Mouse (Mus musculus): ENCODE measurements around the gene Xrcc1. TPM values are rescaled to one million over a fixed set of nuclear protein-coding genes. Genes with fewer than 3 reads are reported as not detected.

Xrcc1 gene
- polyA plus RNA-seq, 1 experiment from 2014 or later, result 71.4 TPM

DNA sequence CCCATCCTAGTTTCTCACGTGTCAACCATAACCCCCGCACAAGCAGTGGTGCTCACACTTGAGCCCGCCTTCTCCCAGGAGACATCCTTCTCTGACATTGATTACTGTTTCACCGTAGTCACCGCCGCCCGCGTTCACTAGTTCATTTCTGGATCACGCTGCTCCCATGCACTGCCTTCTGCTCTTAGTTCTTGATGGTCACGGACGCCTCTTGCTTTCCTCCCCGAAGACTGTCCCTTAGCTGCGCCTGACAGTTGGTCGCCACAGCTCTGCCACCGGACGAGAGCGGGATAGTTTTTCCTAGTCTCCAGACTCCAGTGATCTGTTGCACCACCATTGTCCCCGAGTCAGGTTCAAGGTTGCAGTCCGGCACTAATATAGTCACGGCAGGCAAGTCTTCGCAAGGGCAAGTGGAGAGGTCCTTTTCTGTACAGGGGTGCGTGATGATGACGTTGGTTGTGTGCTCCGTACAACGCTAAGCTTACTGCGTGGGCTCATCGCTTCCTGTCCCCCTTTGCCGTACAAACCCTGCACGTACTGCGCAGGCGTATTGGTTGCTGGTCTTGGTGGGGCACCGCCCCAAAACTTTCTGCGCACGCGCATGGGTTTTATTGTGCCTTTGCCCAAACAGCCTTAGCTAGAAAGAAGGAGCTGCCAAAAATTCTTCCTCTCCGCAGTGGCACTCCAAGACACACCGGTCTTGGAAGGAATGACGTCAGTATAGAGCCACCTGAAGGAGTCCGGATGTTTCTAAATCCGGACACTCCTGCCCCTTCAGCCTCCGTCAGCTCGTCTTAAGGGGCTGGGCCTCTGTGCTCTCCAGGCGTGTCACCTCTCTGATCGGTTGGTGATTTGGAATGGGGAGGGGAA lies 15.8 kb upstream of the Xrcc1 start, which contains the start of gene Irgq:
Gene Irgq (plus strand): TSS at position 628 of the 870 bp plus-strand sequence.
- Histone ChIP-seq H3K9ac (replicated peaks) (peak within 1 kb of the TSS; percentile 93), H3K27me3 (peaks cover 11% of the 10 kb centered on the region), H3K36me3 (peaks cover 23% of the 10 kb centered on the region), H3K4me1 (replicated peaks) (peaks cover 44% of the 10 kb centered on the region), H3K27ac (peak within 1 kb of the TSS; percentile 87), H3K9me3 (no peaks in the 10 kb centered on the region), H3K4me2 (replicated peaks) (peak within 1 kb of the TSS; percentile 86), H3K4me3 (replicated peaks) (peak within 1 kb of the TSS; percentile 62)
- peak; percentile 94 for ATAC-seq
- under 1% methylated on average over 44 of the region's 44 CpGs for WGBS

DNA sequence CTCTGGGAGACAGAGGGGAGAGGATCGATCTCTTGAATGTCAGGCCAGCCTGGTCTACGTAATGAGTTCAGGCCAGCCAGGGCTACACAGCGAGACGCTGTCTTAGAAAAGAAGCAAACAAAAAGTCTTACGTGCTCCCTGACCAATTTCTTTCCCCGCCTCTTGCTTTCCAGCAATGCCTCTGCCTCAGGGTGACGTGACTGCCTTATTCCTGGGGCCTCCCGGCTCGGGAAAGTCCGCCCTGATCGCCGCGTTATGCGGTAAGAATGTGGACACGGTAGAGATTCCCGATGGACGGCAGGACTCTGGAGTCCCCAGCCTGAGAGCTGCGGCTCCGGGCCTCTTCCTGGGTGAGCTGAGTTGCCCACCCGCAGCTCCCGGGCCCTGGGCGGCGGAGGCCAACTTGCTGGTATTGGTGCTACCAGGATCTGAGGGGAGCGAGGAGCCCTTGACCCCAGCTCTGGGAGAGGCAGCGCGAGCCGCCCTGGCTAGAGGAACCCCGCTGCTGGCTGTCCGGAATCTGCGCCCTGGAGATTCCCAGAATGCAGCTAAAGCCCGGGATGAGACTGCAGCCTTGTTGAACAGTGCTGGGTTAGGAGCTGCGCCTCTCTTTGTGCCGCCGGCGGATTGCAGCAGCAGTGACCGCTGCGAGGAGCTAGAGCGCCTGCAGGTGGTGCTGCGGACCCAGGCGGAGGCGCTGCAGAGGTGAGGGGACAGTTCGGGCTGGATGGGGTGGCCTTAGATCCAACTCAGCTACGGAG lies 14.7 kb upstream of the Xrcc1 start:
- ATAC-seq, result peak; percentile 59
- Histone ChIP-seq H3K36me3 (peaks cover 34% of the 10 kb centered on the region), H3K27me3 (peaks cover 11% of the 10 kb centered on the region), H3K4me3 (replicated peaks) (peak overlapping the region; percentile 62), H3K9me3 (no peaks in the 10 kb centered on the region), H3K4me1 (replicated peaks) (peaks cover 44% of the 10 kb centered on the region), H3K4me2 (replicated peaks) (peak overlapping the region; percentile 86), H3K27ac (peak overlapping the region; percentile 82), H3K9ac (replicated peaks) (peak overlapping the region; percentile 93)
- under 1% methylated on average over 43 of the region's 43 CpGs for WGBS

DNA sequence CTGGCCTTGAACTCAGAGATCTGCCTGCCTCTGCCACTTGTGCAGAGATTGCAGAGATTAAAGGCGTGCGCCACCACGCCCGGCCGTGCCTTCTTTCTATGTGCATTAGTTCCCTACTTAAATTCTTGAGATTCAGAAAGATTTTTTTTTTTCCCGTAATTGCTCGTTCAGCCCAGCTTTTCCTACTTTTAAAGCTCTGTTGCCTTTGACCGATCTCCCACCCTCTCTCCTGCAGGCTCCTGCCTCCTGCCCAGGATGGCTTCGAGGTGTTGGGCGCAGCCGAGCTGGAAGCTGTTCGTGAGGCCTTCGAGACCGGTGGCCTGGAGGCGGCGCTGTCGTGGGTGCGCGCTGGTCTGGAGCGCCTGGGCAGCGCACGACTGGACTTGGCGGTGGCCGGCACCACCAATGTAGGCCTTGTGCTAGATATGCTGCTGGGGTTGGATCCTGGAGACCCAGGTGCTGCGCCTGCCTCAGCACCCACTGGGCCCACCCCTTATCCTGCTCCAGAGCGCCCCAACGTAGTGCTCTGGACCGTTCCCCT lies 13.0 kb upstream of the Xrcc1 start:
- H3K9me3 ChIP-seq, result no peaks in the 10 kb centered on the region
- no peak for ATAC-seq
- WGBS, result 59% methylated on average over 28 of the region's 28 CpGs
- peak overlapping the region; percentile 14 for H3K4me3 ChIP-seq (replicated peaks)
- H3K9ac ChIP-seq (replicated peaks), result peak overlapping the region; percentile 59; the same call in 1 of the 2 replicates
- H3K4me2 ChIP-seq (replicated peaks), result peak overlapping the region; percentile 42
- H3K36me3 ChIP-seq, result peaks cover 36% of the 10 kb centered on the region
- H3K27ac ChIP-seq, result no peak overlapping the region
- H3K4me1 ChIP-seq (replicated peaks), result peaks cover 49% of the 10 kb centered on the region
- peaks cover 11% of the 10 kb centered on the region for H3K27me3 ChIP-seq

DNA sequence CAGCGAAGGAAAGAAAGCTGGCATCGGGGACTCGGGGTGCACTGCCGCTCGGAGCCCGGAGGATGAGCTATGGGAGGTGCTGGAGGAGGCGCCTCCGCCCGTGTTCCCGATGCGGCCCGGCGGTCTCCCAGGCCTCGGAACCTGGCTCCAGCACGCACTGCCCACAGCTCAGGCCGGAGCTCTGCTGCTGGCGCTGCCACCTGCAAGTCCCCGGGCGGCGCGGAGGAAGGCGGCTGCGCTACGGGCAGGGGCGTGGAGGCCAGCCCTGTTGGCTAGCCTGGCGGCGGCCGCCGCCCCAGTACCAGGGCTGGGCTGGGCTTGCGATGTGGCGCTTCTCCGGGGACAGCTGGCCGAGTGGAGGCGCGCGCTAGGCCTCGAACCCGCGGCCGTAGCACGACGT lies 12.3 kb upstream of the Xrcc1 start:
- H3K4me3 ChIP-seq (replicated peaks), result peak overlapping the region; percentile 14
- no peak for ATAC-seq
- no peak overlapping the region for H3K27ac ChIP-seq
- peaks cover 53% of the 10 kb centered on the region for H3K4me1 ChIP-seq (replicated peaks)
- peaks cover 11% of the 10 kb centered on the region for H3K27me3 ChIP-seq
- H3K36me3 ChIP-seq, result peaks cover 39% of the 10 kb centered on the region
- H3K9ac ChIP-seq (replicated peaks), result peak overlapping the region; percentile 59
- H3K9me3 ChIP-seq, result no peaks in the 10 kb centered on the region
- H3K4me2 ChIP-seq (replicated peaks), result peak overlapping the region; percentile 42
- 26% methylated on average over 36 of the region's 42 CpGs for WGBS

DNA sequence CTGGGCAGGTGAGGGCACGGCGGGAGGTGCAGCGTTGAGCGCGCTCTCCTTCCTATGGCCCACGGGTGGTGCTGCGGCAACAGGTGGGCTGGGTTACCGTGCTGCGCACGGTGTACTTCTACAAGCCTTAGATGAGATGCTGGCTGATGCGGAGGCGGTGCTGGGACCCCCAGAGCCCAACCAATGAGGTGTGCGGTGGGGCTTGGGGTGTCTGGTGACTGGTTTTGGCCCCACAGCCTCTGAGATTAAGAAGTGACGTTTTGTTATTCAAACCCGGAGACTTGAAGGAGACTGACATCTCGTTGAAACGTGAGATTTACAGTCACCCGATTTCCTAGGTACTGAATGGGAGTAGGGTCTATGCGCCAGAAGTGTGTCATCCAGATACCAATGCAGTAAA lies 11.8 kb upstream of the Xrcc1 start:
- WGBS, result 28% methylated on average over 19 of the region's 19 CpGs
- peak overlapping the region; percentile 14 for H3K4me3 ChIP-seq (replicated peaks)
- ATAC-seq, result no peak
- peak overlapping the region; percentile 42 for H3K4me2 ChIP-seq (replicated peaks)
- peaks cover 11% of the 10 kb centered on the region for H3K27me3 ChIP-seq
- H3K27ac ChIP-seq, result no peak overlapping the region
- peak overlapping the region; percentile 59 for H3K9ac ChIP-seq (replicated peaks)
- peaks cover 43% of the 10 kb centered on the region for H3K36me3 ChIP-seq
- no peaks in the 10 kb centered on the region for H3K9me3 ChIP-seq
- peaks cover 51% of the 10 kb centered on the region for H3K4me1 ChIP-seq (replicated peaks)

DNA sequence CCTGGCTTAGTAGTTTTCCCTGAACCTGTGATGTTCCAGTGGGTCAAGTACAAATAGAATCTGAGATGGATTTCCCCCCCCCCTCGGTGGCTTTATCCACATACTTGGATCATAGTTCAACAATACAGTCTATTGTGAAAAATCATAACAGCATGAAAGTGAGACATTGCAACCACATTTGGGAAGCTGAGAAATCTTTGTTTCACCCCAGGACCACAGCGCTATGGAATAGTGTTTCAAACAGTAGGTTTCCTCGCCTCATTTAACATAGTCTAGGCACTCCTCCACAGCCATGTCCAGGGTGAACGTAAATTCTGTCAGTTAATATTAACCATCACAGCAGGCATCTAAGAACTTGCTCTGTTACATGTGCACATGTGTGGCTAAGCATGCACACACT lies 9.0 kb upstream of the Xrcc1 start:
- Histone ChIP-seq H3K4me1 (replicated peaks) (peaks cover 41% of the 10 kb centered on the region), H3K4me2 (replicated peaks) (no peak overlapping the region), H3K9ac (replicated peaks) (no peak overlapping the region), H3K9me3 (no peaks in the 10 kb centered on the region), H3K27me3 (peaks cover 11% of the 10 kb centered on the region), H3K36me3 (peaks cover 43% of the 10 kb centered on the region), H3K4me3 (replicated peaks) (no peak overlapping the region), H3K27ac (no peak overlapping the region)
- WGBS, result 84% methylated on average over 4 of the region's 4 CpGs
- ATAC-seq, result no peak

DNA sequence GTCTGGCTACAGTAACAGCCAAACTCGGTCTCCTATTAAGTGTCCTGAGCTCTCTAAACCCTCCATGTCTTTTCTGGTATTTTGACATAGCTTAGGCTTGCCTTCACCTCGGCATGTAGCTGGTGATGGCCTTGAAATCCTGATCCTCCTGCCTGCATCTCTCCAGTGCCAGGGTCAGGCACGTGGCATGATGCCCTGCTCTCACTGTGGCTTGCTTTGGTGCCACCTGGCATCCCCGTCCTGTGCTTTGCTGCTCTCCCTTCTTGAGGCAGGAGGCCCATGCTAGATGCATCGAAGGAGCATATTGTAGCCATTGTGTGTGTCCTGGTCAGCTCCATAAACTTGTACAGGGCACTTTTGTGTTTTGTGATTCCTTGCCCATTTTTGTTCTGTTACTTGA lies 8.5 kb upstream of the Xrcc1 start:
- Histone ChIP-seq H3K9ac (replicated peaks) (0 out of 2 replicates have a peak overlapping the region, but pooled peaks have one; percentile 19), H3K27me3 (peaks cover 11% of the 10 kb centered on the region)
- 80% methylated on average over 5 of the region's 5 CpGs for WGBS

DNA sequence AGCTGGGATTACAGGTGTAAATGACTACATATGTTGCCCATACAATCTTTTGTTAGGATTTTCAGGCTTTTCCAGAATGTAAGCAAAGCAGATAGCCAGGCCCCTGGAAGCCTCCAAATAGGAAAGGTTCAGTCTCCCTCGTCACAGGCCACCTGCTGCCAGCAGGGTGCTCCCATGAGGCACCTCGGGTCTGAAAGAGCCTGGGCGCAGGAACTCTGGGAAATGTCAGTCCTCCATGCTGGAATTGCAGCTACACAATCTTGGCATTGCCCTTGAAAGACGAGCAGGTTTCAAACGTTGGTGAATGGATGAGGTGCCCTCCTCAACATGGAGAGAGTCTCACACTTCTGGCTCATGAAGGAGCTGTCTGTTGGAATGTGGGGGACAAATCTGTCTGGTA lies 7.9 kb upstream of the Xrcc1 start:
- H3K4me2 ChIP-seq (replicated peaks), result no peak overlapping the region
- no peak overlapping the region for H3K27ac ChIP-seq
- H3K36me3 ChIP-seq, result peaks cover 41% of the 10 kb centered on the region
- H3K9me3 ChIP-seq, result no peaks in the 10 kb centered on the region
- WGBS, result 46% methylated on average over 5 of the region's 5 CpGs
- no peak overlapping the region for H3K4me3 ChIP-seq (replicated peaks)
- no peak for ATAC-seq
- H3K27me3 ChIP-seq, result peaks cover 8% of the 10 kb centered on the region
- no peak overlapping the region for H3K9ac ChIP-seq (replicated peaks)
- H3K4me1 ChIP-seq (replicated peaks), result peaks cover 30% of the 10 kb centered on the region

More for the DNA sequence above, 8.5 kb upstream of the Xrcc1 start:
- peaks cover 35% of the 10 kb centered on the region for H3K4me1 ChIP-seq (replicated peaks)
- H3K36me3 ChIP-seq, result peaks cover 43% of the 10 kb centered on the region
- no peak overlapping the region for H3K4me2 ChIP-seq (replicated peaks)
- no peak overlapping the region for H3K4me3 ChIP-seq (replicated peaks)
- H3K9me3 ChIP-seq, result no peaks in the 10 kb centered on the region
- ATAC-seq, result no peak
- no peak overlapping the region for H3K27ac ChIP-seq

DNA sequence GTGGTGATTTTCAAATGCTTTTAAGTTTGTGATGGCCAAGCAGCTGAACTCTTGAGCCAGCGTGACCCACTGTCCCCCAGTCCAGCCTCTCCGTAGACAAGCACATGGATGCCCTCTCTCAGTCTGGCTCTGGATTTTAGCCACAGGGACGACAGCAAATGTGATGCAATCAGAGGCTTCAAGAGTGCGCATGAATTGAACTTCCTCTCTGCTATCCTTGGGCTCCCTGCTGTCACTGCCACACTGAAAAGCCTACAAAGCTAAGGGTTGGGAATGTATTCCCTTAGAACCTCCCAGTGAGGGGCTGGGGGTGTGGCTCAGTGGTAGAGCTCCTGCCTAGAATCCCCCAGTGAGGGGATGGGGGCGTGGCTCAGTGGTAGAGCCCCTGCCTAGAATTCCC lies 7.4 kb upstream of the Xrcc1 start:
- H3K9ac ChIP-seq (replicated peaks), result no peak overlapping the region
- H3K4me1 ChIP-seq (replicated peaks), result peaks cover 25% of the 10 kb centered on the region
- H3K36me3 ChIP-seq, result peaks cover 36% of the 10 kb centered on the region
- ATAC-seq, result 0 out of 2 replicates have a peak, but pooled peaks have one; percentile 1
- H3K27me3 ChIP-seq, result peaks cover 2% of the 10 kb centered on the region; the same call in 1 of the 2 replicates
- no peak overlapping the region for H3K4me2 ChIP-seq (replicated peaks)
- no peak overlapping the region for H3K4me3 ChIP-seq (replicated peaks)
- WGBS, result 80% methylated on average over 5 of the region's 5 CpGs
- no peak overlapping the region for H3K27ac ChIP-seq
- no peaks in the 10 kb centered on the region for H3K9me3 ChIP-seq

DNA sequence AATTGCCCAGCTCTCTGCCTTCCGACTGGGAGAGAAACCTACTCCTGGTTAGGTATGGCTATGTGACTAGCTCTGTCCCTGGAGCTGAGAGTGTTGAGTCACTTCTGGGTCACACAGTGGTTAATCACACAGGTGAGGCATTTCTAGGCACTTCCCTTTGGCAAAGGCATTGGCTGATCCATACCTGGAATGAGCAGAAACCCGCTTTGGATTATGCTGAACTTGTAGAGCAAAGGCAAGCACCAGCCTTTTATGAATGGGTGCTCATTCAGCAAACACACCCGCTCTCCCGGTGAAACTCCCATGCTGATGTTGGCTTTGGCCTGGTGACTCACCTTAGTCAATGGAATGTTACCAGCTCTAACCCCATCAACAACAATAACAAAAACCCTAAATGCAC lies 6.4 kb upstream of the Xrcc1 start:
- H3K9me3 ChIP-seq, result no peaks in the 10 kb centered on the region
- H3K4me2 ChIP-seq (replicated peaks), result no peak overlapping the region
- no peaks in the 10 kb centered on the region for H3K27me3 ChIP-seq
- peaks cover 15% of the 10 kb centered on the region for H3K4me1 ChIP-seq (replicated peaks)
- H3K36me3 ChIP-seq, result peaks cover 26% of the 10 kb centered on the region
- 95% methylated on average over 4 of the region's 4 CpGs for WGBS
- no peak overlapping the region for H3K9ac ChIP-seq (replicated peaks)
- H3K4me3 ChIP-seq (replicated peaks), result no peak overlapping the region
- H3K27ac ChIP-seq, result no peak overlapping the region
- no peak for ATAC-seq

DNA sequence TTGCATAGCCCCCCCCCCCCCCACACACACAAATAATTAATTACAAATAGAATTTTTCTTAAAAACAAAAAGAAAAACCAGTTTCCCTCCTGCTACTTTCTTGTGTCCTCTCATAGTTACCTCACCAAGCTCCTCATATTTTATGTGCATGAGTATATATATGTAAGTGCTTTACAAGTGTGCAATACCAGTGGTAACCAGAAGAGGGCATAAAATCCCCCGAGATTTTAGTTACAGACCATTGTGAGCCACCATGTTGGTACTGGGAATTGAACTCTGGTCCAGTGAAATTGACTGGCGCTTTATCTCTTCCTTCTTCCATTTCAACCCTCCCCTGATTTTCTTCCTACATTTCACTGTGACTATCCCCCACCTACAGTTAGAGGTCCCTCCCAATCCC lies 1.6 kb upstream of the Xrcc1 start:
- H3K9me3 ChIP-seq, result no peaks in the 10 kb centered on the region
- H3K9ac ChIP-seq (replicated peaks), result no peak overlapping the region
- H3K27ac ChIP-seq, result no peak overlapping the region
- H3K36me3 ChIP-seq, result peaks cover 8% of the 10 kb centered on the region
- H3K4me2 ChIP-seq (replicated peaks), result no peak overlapping the region
- no peaks in the 10 kb centered on the region for H3K27me3 ChIP-seq
- no peak for ATAC-seq
- H3K4me1 ChIP-seq (replicated peaks), result peaks cover 18% of the 10 kb centered on the region
- no peak overlapping the region for H3K4me3 ChIP-seq (replicated peaks)
- WGBS, result 87% methylated on average over 2 of the region's 2 CpGs

All from midbrain, embryonic 13.5 days (tissue).